In genomic region chr7:35553751-35554604, GRCm38 (mm10) we compare ENCODE assay signal across 8 mouse cellular contexts. TPM values are rescaled to one million over a fixed set of nuclear protein-coding genes. Genes with fewer than 3 reads are reported as not detected.
DNase-seq lines count a peak whose midpoint lies in the region; ATAC-seq and TF ChIP-seq lines count a peak whose summit lies in the region.

No protein-coding gene starts in this region.

- H3K4me3 ChIP-seq in MEL (ENCODE audit: control insufficient read depth in 1 of 2, insufficient read depth in 1 of 2, low read depth in 2 of 2, low read length in 2 of 2), result peak overlapping the region; percentile 78 to 83
- peak overlapping the region; percentile 98 for H3K4me3 ChIP-seq in cortical plate, adult 2 months (ENCODE audit: insufficient read depth, low read length)
- H3K4me3 ChIP-seq in hindbrain, embryonic 13.5 days, result peak overlapping the region; percentile 74

- no peak for TF ChIP-seq EP300 in MEL (IDR thresholded peaks at IDR 0.05; ENCODE audit: low read depth in 1 of 2, low read length in 2 of 2)

- H3K9ac ChIP-seq in MEL (ENCODE audit: control insufficient read depth, low read depth, low read length, poor library complexity, severe bottlenecking), result peak overlapping the region; percentile 94
- H3K9ac ChIP-seq in hindbrain, embryonic 13.5 days, result peak overlapping the region; percentile 92

- H3K79me2 ChIP-seq in MEL (ENCODE audit: control insufficient read depth, insufficient read depth, low read length, poor library complexity), result peaks cover 15% of the 10 kb centered on the region

- no peaks in the 10 kb centered on the region for H3K27me3 ChIP-seq in MEL (ENCODE audit: control insufficient read depth in 1 of 2, insufficient read depth in 2 of 2, low read length in 2 of 2)
- H3K27me3 ChIP-seq in hindbrain, embryonic 13.5 days, result no peaks in the 10 kb centered on the region

- peak overlapping the region; percentile 87 for H3K27ac ChIP-seq in MEL (ENCODE audit: control insufficient read depth, low read depth, low read length)
- H3K27ac ChIP-seq in cortical plate, adult 2 months (ENCODE audit: insufficient read depth, low read length), result no peak overlapping the region
- no peak overlapping the region for H3K27ac ChIP-seq in hindbrain, embryonic 13.5 days

- peaks cover 3 to 27% of the 10 kb centered on the region in 2 experiments for H3K4me1 ChIP-seq in MEL (ENCODE audit: control insufficient read depth in 1 of 2, insufficient read depth in 2 of 2, low read length in 2 of 2)
- no peaks in the 10 kb centered on the region for H3K4me1 ChIP-seq in cortical plate, adult 2 months (ENCODE audit: control insufficient read depth, insufficient read depth, low read length)
- peaks cover 17% of the 10 kb centered on the region for H3K4me1 ChIP-seq in hindbrain, embryonic 13.5 days (replicated peaks)

- peak; percentile 20 to 54 (median 22); a peak in 2 of 6 replicates for TF ChIP-seq CTCF in MEL (IDR thresholded peaks at IDR 0.05 in 2 of 3, conservative IDR thresholded peaks at IDR 0.05 in 1 of 3; ENCODE audit: control insufficient read depth in 1 of 3, insufficient read depth in 1 of 3, low read depth in 2 of 3, low read length in 3 of 3, poor library complexity in 1 of 3, severe bottlenecking in 1 of 3)
- TF ChIP-seq CTCF in cortical plate, adult 2 months (IDR thresholded peaks at IDR 0.05; ENCODE audit: extremely low read depth, insufficient read depth, low read length), result 0 out of 2 replicates have a peak, but pooled peaks have one; percentile 0

- peak overlapping the region; percentile 83 for H3K4me2 ChIP-seq in hindbrain, embryonic 13.5 days

- no peak for ATAC-seq in hindbrain, embryonic 13.5 days (ENCODE audit: low FRiP score)
- ATAC-seq in megakaryocyte progenitor cell, adult 5-6 weeks (replicated peaks; ENCODE audit: poor library complexity), result peak; percentile 10; the same call in 1 of the 2 replicates

- DNase-seq in A20 (ENCODE audit: low read depth, low spot score), result peak; percentile 80
- DNase-seq in MEL (ENCODE audit: low read depth, low spot score), result peak; percentile 84
- DNase-seq in left cerebral cortex, adult 18-20 months (ENCODE audit: low spot score in 2 of 2), result peak; percentile 47 to 52
- peak; percentile 29 to 46 for DNase-seq in spleen, postnatal 36 days (ENCODE audit: low spot score in 2 of 2)
- DNase-seq in gastrocnemius, postnatal 4 days (ENCODE audit: low spot score in 2 of 2), result no peak

- peaks cover 13 to 27% of the 10 kb centered on the region in 2 experiments for H3K36me3 ChIP-seq in MEL (ENCODE audit: control insufficient read depth in 1 of 2, insufficient read depth in 2 of 2, low read length in 2 of 2)
- H3K36me3 ChIP-seq in hindbrain, embryonic 13.5 days, result peaks cover 24% of the 10 kb centered on the region

- TF ChIP-seq RAD21 in MEL (IDR thresholded peaks at IDR 0.05; ENCODE audit: low read depth, low read length), result peak; percentile 35

- TF ChIP-seq POLR2A in MEL (IDR thresholded peaks at IDR 0.05; ENCODE audit: control insufficient read depth in 1 of 2, insufficient read depth in 1 of 2, low read depth in 1 of 2, low read length in 2 of 2, poor library complexity in 1 of 2), result no peak
- TF ChIP-seq POLR2A in cortical plate, adult 2 months (IDR thresholded peaks at IDR 0.05; ENCODE audit: extremely low read depth, insufficient read depth, low read length), result no peak

- WGBS in hindbrain, embryonic 13.5 days, result 65% methylated on average over 10 of the region's 10 CpGs

- H3K9me3 ChIP-seq in MEL (replicated peaks; ENCODE audit: insufficient read depth, low read length), result no peaks in the 10 kb centered on the region
- H3K9me3 ChIP-seq in hindbrain, embryonic 13.5 days, result no peaks in the 10 kb centered on the region

TF ChIP-seq in MEL, 35 proteins besides CTCF, POLR2A, EP300 and RAD21:
- TF ChIP-seq MAX (IDR thresholded peaks at IDR 0.05; ENCODE audit: low read length) (no peak), SMC3 (IDR thresholded peaks at IDR 0.05; ENCODE audit: low read depth, low read length) (peak; percentile 57), ZKSCAN1 (IDR thresholded peaks at IDR 0.05; ENCODE audit: low read depth, low read length) (no peak), ZC3H11A (IDR thresholded peaks at IDR 0.05; ENCODE audit: low read depth, low read length) (peak; percentile 43), CHD1 (IDR thresholded peaks at IDR 0.05; ENCODE audit: low read depth, low read length) (no peak), NELFE (IDR thresholded peaks at IDR 0.05; ENCODE audit: low read depth, low read length) (no peak), TBP (IDR thresholded peaks at IDR 0.05; ENCODE audit: low read depth, low read length) (no peak), MAZ (IDR thresholded peaks at IDR 0.05; ENCODE audit: low read depth, low read length) (no peak), E2F4 (IDR thresholded peaks at IDR 0.05; ENCODE audit: borderline replicate concordance, low read depth, low read length) (no peak), ZNF384 (IDR thresholded peaks at IDR 0.05; ENCODE audit: low read depth, low read length) (peak; percentile 51), KAT2A (conservative IDR thresholded peaks at IDR 0.05; ENCODE audit: low read depth, low read length) (no peak), ETS1 (IDR thresholded peaks at IDR 0.05; ENCODE audit: low read depth, low read length) (no peak), POLR2AphosphoS5 (IDR thresholded peaks at IDR 0.05; ENCODE audit: borderline replicate concordance, low read depth, low read length) (no peak), POLR2AphosphoS2 (IDR thresholded peaks at IDR 0.05; ENCODE audit: low read length) (no peak)

RNA-seq across cellular contexts. Expression of gene Nudt19, which starts 2.1 kb away (rescaled TPM):
- 83.2 and 89.1 TPM in 2 replicates for total RNA-seq in MEL (2012; rRNA removed)
- polyA plus RNA-seq in MEL (2012; ENCODE audit: insufficient read depth in 1 of 2, insufficient read length in 2 of 2, low read depth in 1 of 2, low replicate concordance in 2 of 2, missing spikeins in 1 of 2), result 100 to 1,000 TPM in 1 of 2 experiments, 10 to 100 TPM in 1; 67.6 to 631 TPM
- polyA plus RNA-seq in cortical plate, adult 2 months (2012; rRNA removed), result 123 and 129 TPM in 2 replicates
- polyA plus RNA-seq in hindbrain, embryonic 13.5 days (2015; fragmentation: Nextera tagmentation; extraction: Ambion mirVana), result 72.4 and 75.0 TPM in 2 replicates
- total RNA-seq in left cerebral cortex, adult 18-20 months (2021), result 10 to 100 TPM; 68.2 to 70.0 TPM
- total RNA-seq in megakaryocyte progenitor cell, adult 5-6 weeks (2015), result 120 and 124 TPM in 2 replicates
- 41.1 and 61.3 TPM in 2 replicates for total RNA-seq in megakaryocyte progenitor cell, adult 5-6 weeks (2017)
- total RNA-seq in gastrocnemius, postnatal 4 days (2021), result 10 to 100 TPM; 29.1 to 30.9 TPM

RNA-seq across cellular contexts. Expression of gene Tdrd12, which starts 16.4 kb away (rescaled TPM):
- total RNA-seq in MEL (2012; rRNA removed), result 0.26 and 0.50 TPM in 2 replicates
- polyA plus RNA-seq in MEL (2012; ENCODE audit: insufficient read depth in 1 of 2, insufficient read length in 2 of 2, low read depth in 1 of 2, low replicate concordance in 2 of 2, missing spikeins in 1 of 2), result under 1 TPM in 1 of 2 experiments, not detected in 1; 0.25 TPM
- polyA plus RNA-seq in cortical plate, adult 2 months (2012; rRNA removed), result 0.25 and 0.40 TPM in 2 replicates
- 0.43 and 0.61 TPM in 2 replicates for polyA plus RNA-seq in hindbrain, embryonic 13.5 days (2015; fragmentation: Nextera tagmentation; extraction: Ambion mirVana)
- under 1 TPM; 0.40 to 0.59 TPM for total RNA-seq in left cerebral cortex, adult 18-20 months (2021)
- 0.20 and 0.49 TPM in 2 replicates for total RNA-seq in megakaryocyte progenitor cell, adult 5-6 weeks (2015)
- 0.68 TPM in 1 of 2 replicates, not detected in the other for total RNA-seq in megakaryocyte progenitor cell, adult 5-6 weeks (2017)
- total RNA-seq in gastrocnemius, postnatal 4 days (2021), result not detected

RNA-seq across cellular contexts. Expression of gene Rgs9bp, which starts 31.4 kb away (rescaled TPM):
- total RNA-seq in MEL (2012; rRNA removed), result 0.10 and 0.12 TPM in 2 replicates
- polyA plus RNA-seq in MEL (2012; ENCODE audit: insufficient read depth in 1 of 2, insufficient read length in 2 of 2, low read depth in 1 of 2, low replicate concordance in 2 of 2, missing spikeins in 1 of 2), result under 1 TPM in 1 of 2 experiments, not detected in 1; 0.43 TPM
- 0.08 TPM in 2 replicates for polyA plus RNA-seq in cortical plate, adult 2 months (2012; rRNA removed)
- 0.05 and 0.10 TPM in 2 replicates for polyA plus RNA-seq in hindbrain, embryonic 13.5 days (2015; fragmentation: Nextera tagmentation; extraction: Ambion mirVana)
- under 1 TPM; 0.58 to 0.68 TPM for total RNA-seq in left cerebral cortex, adult 18-20 months (2021)
- total RNA-seq in megakaryocyte progenitor cell, adult 5-6 weeks (2015), result 0.93 and 1.2 TPM in 2 replicates
- 0.92 and 1.0 TPM in 2 replicates for total RNA-seq in megakaryocyte progenitor cell, adult 5-6 weeks (2017)
- under 1 TPM; 0.22 to 0.52 TPM for total RNA-seq in gastrocnemius, postnatal 4 days (2021)

RNA-seq across cellular contexts. Expression of gene Ankrd27, which starts 32.1 kb away (rescaled TPM):
- total RNA-seq in MEL (2012; rRNA removed), result 74.2 and 74.9 TPM in 2 replicates
- polyA plus RNA-seq in MEL (2012; ENCODE audit: insufficient read depth in 1 of 2, insufficient read length in 2 of 2, low read depth in 1 of 2, low replicate concordance in 2 of 2, missing spikeins in 1 of 2), result 100 to 1,000 TPM in 1 of 2 experiments, 10 to 100 TPM in 1; 49.0 to 103 TPM
- polyA plus RNA-seq in cortical plate, adult 2 months (2012; rRNA removed), result 34.9 and 38.0 TPM in 2 replicates
- polyA plus RNA-seq in hindbrain, embryonic 13.5 days (2015; fragmentation: Nextera tagmentation; extraction: Ambion mirVana), result 18.5 and 19.2 TPM in 2 replicates
- 10 to 100 TPM; 39.8 to 44.5 TPM for total RNA-seq in left cerebral cortex, adult 18-20 months (2021)
- 37.5 and 44.2 TPM in 2 replicates for total RNA-seq in megakaryocyte progenitor cell, adult 5-6 weeks (2015)
- 55.8 and 57.1 TPM in 2 replicates for total RNA-seq in megakaryocyte progenitor cell, adult 5-6 weeks (2017)
- total RNA-seq in gastrocnemius, postnatal 4 days (2021), result 10 to 100 TPM; 30.5 to 32.1 TPM

Comparison
In these comparisons a context has a peak if more than half of its experiments do, and no peak if none do; other contexts are left out.
1. DNase-seq: peak in A20 (single experiment), MEL (single experiment), left cerebral cortex, adult 18-20 months (2 of 2) and spleen, postnatal 36 days (2 of 2); none in gastrocnemius, postnatal 4 days (0 of 2).
2. Peak in every context shown above with its lines, with median percentiles within 50 percentile points of each other: H3K4me3 ChIP-seq.